Mouse (Mus musculus) kidney, embryonic 16.5 days (tissue): ENCODE results near the gene Cdkn2a. TPM values are rescaled to one million over a fixed set of nuclear protein-coding genes. Genes with fewer than 3 reads are reported as not detected.

Experiments
- ATAC-seq: fragments of 200-750 bp; cut with Nextera tagmentation; 2 replicates; pipeline ENCODE4 v1.8.0; 2017; ENCODE audit warnings: moderate TSS enrichment; ENCODE audit not compliant: low FRiP score, low TSS enrichment
- H3K27ac ChIP-seq: fragments of 300-500 bp; sonication (generic); 2 replicates; pipeline ENCODE4 v1.5.1; 2014; ENCODE audit warnings: low read length
- H3K27me3 ChIP-seq: fragments of 300-500 bp; sonication (generic); 2 replicates; pipeline ENCODE4 v1.6.1; 2014; ENCODE audit warnings: low read length, control low read depth, mixed read lengths; ENCODE audit not compliant: insufficient read depth
- H3K36me3 ChIP-seq: fragments of 300-500 bp; sonication (generic); 2 replicates; pipeline ENCODE4 v1.6.1; 2014; ENCODE audit warnings: low read length, control low read depth, mixed read lengths; ENCODE audit not compliant: insufficient read depth
- H3K4me1 ChIP-seq: fragments of 300-500 bp; sonication (generic); 2 replicates; pipeline ENCODE4 v1.6.1; 2014; ENCODE audit warnings: low read length, control low read depth, mixed read lengths; ENCODE audit not compliant: insufficient read depth
- H3K4me2 ChIP-seq: fragments of 300-500 bp; sonication (generic); replicated peaks from 2 replicates; pipeline ENCODE4 v1.6.1; 2014; ENCODE audit warnings: low read depth, low read length
- H3K4me3 ChIP-seq: fragments of 300-500 bp; sonication (generic); 2 replicates; pipeline ENCODE4 v1.5.1; 2014; ENCODE audit warnings: mild to moderate bottlenecking, low read length
- H3K9ac ChIP-seq: fragments of 300-500 bp; sonication (generic); replicated peaks from 2 replicates; pipeline ENCODE4 v1.6.1; 2014; ENCODE audit warnings: low read length
- H3K9me3 ChIP-seq: fragments of 300-500 bp; sonication (generic); 2 replicates; pipeline ENCODE4 v1.6.1; 2016; ENCODE audit warnings: low read length, control low read depth
- WGBS: fragments of 180-500 bp; shearing (Covaris S2); extraction: QIAGEN DNeasy Blood & Tissue Kit; methylation state at CpG from one replicate; pipeline ENCODE4 v1.1.7; 2014; 5-methylcytosine and 5-hydroxymethylcytosine counted together
- polyA plus RNA-seq: library from polyadenylated mRNA; unstranded; fragments of >200 nt; fragmentation: Nextera tagmentation; extraction: Ambion mirVana; gene quantifications from 2 replicates; pipeline ENCODE4 v1.2.1, GENCODE M21; 2015

Gene Cdkn2a
- polyA plus RNA-seq, 1 experiment from 2014 or later: not detected

- ATAC-seq: no peak
- Histone ChIP-seq H3K4me2 (no peak overlapping the region), H3K9ac (no peak overlapping the region), H3K27ac (no peak overlapping the region), H3K9me3 (0 out of 2 replicates have a peak, but pooled peaks cover 2% of the 10 kb centered on the region), H3K36me3 (no peaks in the 10 kb centered on the region), H3K27me3 (peaks cover 88% of the 10 kb centered on the region), H3K4me1 (0 out of 2 replicates have a peak, but pooled peaks cover 4% of the 10 kb centered on the region), H3K4me3 (no peak overlapping the region)
- WGBS: 2% methylated on average over 7 of the region's 7 CpGs
Measured at GRCm38 (mm10) chr4:89281236-89281635, 13.2 kb downstream of the Cdkn2a start.

- no peak for ATAC-seq
- H3K9ac ChIP-seq: no peak overlapping the region
- no peak overlapping the region for H3K4me2 ChIP-seq
- H3K27me3 ChIP-seq: peaks cover 93% of the 10 kb centered on the region
- 5% methylated on average over 2 of the region's 2 CpGs for WGBS
- H3K9me3 ChIP-seq: no peaks in the 10 kb centered on the region
- H3K4me3 ChIP-seq: no peak overlapping the region
- H3K4me1 ChIP-seq: 0 out of 2 replicates have a peak, but pooled peaks cover 4% of the 10 kb centered on the region
- no peaks in the 10 kb centered on the region for H3K36me3 ChIP-seq
- H3K27ac ChIP-seq: no peak overlapping the region
Measured at GRCm38 (mm10) chr4:89279641-89280040, 14.8 kb downstream of the Cdkn2a start.

DNA sequence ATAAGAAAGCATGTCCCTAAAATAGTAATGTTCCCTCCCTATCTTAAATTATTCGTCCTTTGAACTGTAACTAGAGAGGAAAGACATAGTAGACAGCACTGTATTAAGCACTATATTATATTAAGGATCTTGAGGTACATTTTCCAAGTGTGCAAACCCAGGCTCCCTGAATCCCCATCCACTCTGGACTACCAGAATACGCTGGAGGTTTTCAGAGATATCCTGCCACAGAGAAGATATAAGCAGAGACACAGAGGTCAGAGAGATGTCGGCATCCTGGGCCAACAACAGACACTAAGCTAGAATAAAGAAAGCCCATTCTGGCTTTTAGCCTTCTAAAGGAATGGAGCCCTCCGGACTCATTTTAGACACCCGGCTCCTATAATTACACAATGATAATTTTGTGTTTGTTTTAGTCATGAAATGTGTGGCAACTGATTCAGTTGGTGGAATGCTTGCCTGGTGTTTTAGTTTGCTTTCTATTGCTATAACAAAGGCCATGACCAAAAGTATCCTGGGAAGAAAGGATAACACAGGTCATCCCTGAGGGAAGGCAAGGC lies 17.0 kb downstream of the Cdkn2a start:
- 4% methylated on average over 5 of the region's 5 CpGs for WGBS
- H3K36me3 ChIP-seq: no peaks in the 10 kb centered on the region

DNA sequence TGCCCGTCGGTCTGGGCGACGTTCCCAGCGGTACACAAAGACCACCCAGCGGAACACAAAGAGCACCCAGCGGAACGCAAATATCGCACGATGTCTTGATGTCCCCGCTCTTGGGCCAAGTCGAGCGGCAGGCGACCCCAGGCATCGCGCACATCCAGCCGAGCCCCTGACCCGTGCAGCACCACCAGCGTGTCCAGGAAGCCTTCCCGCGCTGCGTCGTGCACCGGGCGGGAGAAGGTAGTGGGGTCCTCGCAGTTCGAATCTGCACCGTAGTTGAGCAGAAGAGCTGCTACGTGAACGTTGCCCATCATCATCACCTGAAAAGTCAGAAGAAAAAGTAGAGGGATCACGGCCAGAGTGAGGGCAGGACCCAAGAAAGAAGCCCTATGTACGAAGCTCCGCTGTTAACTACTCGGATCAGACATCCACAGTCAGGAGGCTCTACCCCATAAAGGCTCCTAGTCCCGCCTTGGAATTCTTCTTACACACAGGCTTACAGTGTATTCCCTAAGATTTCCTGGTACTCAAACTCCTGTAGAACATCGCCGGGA lies 17.7 kb downstream of the Cdkn2a start:
- Histone ChIP-seq H3K9me3 (no peaks in the 10 kb centered on the region), H3K27ac (no peak overlapping the region), H3K4me2 (no peak overlapping the region), H3K9ac (no peak overlapping the region), H3K27me3 (peaks cover 96% of the 10 kb centered on the region), H3K4me3 (no peak overlapping the region), H3K4me1 (no peaks in the 10 kb centered on the region), H3K36me3 (no peaks in the 10 kb centered on the region)
- ATAC-seq: no peak
- under 1% methylated on average over 37 of the region's 37 CpGs for WGBS

More for the DNA sequence above, 17.0 kb downstream of the Cdkn2a start:
- Histone ChIP-seq H3K9ac (no peak overlapping the region), H3K4me2 (no peak overlapping the region), H3K4me3 (no peak overlapping the region), H3K27me3 (peaks cover 96% of the 10 kb centered on the region), H3K27ac (no peak overlapping the region), H3K4me1 (0 out of 2 replicates have a peak, but pooled peaks cover 4% of the 10 kb centered on the region), H3K9me3 (no peaks in the 10 kb centered on the region)
- no peak for ATAC-seq

GRCm38 (mm10) chr4:89275811-89276584 lies 18.5 kb downstream of the Cdkn2a start:
- Histone ChIP-seq H3K4me3 (no peak overlapping the region), H3K4me1 (no peaks in the 10 kb centered on the region), H3K4me2 (no peak overlapping the region), H3K27me3 (peaks cover 93% of the 10 kb centered on the region), H3K27ac (no peak overlapping the region), H3K36me3 (no peaks in the 10 kb centered on the region), H3K9ac (no peak overlapping the region), H3K9me3 (no peaks in the 10 kb centered on the region)
- WGBS: 1% methylated on average over 25 of the region's 25 CpGs
- ATAC-seq: no peak

GRCm38 (mm10) chr4:89274829-89275548 lies 19.5 kb downstream of the Cdkn2a start:
- H3K9ac ChIP-seq: no peak overlapping the region
- WGBS: under 1% methylated on average over 24 of the region's 24 CpGs
- H3K4me3 ChIP-seq: no peak overlapping the region
- peak; percentile 35; the same call in 1 of the 2 replicates for ATAC-seq
- H3K4me1 ChIP-seq: no peaks in the 10 kb centered on the region
- no peaks in the 10 kb centered on the region for H3K9me3 ChIP-seq
- no peak overlapping the region for H3K4me2 ChIP-seq
- no peak overlapping the region for H3K27ac ChIP-seq
- no peaks in the 10 kb centered on the region for H3K36me3 ChIP-seq
- peaks cover 93% of the 10 kb centered on the region for H3K27me3 ChIP-seq

- Histone ChIP-seq H3K27me3 (peaks cover 86% of the 10 kb centered on the region), H3K9me3 (no peaks in the 10 kb centered on the region), H3K4me3 (no peak overlapping the region), H3K27ac (no peak overlapping the region), H3K4me1 (no peaks in the 10 kb centered on the region), H3K36me3 (no peaks in the 10 kb centered on the region), H3K4me2 (no peak overlapping the region), H3K9ac (no peak overlapping the region)
- WGBS: 2% methylated on average over 14 of the region's 14 CpGs
- no peak for ATAC-seq
Measured at GRCm38 (mm10) chr4:89274006-89274405, 20.4 kb downstream of the Cdkn2a start.

DNA sequence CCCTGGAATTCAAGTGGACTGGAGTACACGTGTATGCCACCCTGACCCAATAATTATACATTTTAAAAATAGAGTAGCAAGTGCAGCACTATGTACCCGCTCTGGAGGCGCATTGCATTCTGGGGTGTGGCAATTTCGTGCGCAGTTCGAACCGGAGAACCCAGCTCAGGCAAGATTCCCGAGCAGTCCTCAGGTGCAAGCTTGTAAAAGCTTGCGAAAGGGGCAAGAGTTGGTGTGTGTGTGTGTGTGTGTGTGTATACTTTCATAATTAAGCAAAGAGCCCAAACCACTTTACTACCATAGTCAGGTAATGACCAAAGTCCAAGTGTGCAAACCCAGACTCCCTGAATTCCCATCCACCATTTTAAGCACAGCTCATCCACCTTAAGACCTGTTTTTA lies 20.9 kb downstream of the Cdkn2a start:
- no peak overlapping the region for H3K27ac ChIP-seq
- H3K36me3 ChIP-seq: no peaks in the 10 kb centered on the region
- H3K4me2 ChIP-seq: no peak overlapping the region
- peaks cover 84% of the 10 kb centered on the region for H3K27me3 ChIP-seq
- no peak overlapping the region for H3K4me3 ChIP-seq
- no peak overlapping the region for H3K9ac ChIP-seq
- 1% methylated on average over 9 of the region's 9 CpGs for WGBS
- H3K4me1 ChIP-seq: no peaks in the 10 kb centered on the region
- H3K9me3 ChIP-seq: no peaks in the 10 kb centered on the region
- ATAC-seq: no peak

- Histone ChIP-seq H3K27ac (no peak overlapping the region), H3K27me3 (peaks cover 86% of the 10 kb centered on the region), H3K4me3 (no peak overlapping the region), H3K4me1 (no peaks in the 10 kb centered on the region), H3K9me3 (no peaks in the 10 kb centered on the region), H3K4me2 (no peak overlapping the region), H3K9ac (no peak overlapping the region), H3K36me3 (no peaks in the 10 kb centered on the region)
- no peak for ATAC-seq
- WGBS: under 1% methylated on average over 20 of the region's 20 CpGs
Measured at GRCm38 (mm10) chr4:89272961-89273540, 21.4 kb downstream of the Cdkn2a start.
